Mouse (Mus musculus) CH12.LX (cell line): ENCODE measurements around the gene Actn4. TPM values are rescaled to one million over a fixed set of nuclear protein-coding genes. Genes with fewer than 3 reads are reported as not detected.

Experiments used
- DNase-seq: peaks from one replicate; pipeline ENCODE4 v3.0.0-alpha.2; 2013; ENCODE audit errors: extremely low read depth
- H3K27ac ChIP-seq: 2 replicates; pipeline ENCODE4 v1.5.1; 2012; ENCODE audit warnings: low read depth, mild to moderate bottlenecking, control low read depth, moderate library complexity; ENCODE audit not compliant: insufficient read depth
- H3K27me3 ChIP-seq: replicated peaks from 2 replicates; pipeline ENCODE3; 2012; ENCODE audit warnings: inconsistent platforms
- H3K36me3 ChIP-seq, 2 experiments: replicated peaks in 1 of 2; 2 replicates each; pipeline versions ENCODE3 to v1.6.1; 2012; ENCODE audit warnings: inconsistent platforms in 1 of 2, low read length in 1 of 2, mild to moderate bottlenecking in 1 of 2, mixed read lengths in 1 of 2, moderate library complexity in 1 of 2; ENCODE audit not compliant: control insufficient read depth in 1 of 2, insufficient read depth in 1 of 2
- H3K4me1 ChIP-seq, 2 experiments: 2 replicates each; pipeline ENCODE4 v1.6.1; 2012; ENCODE audit warnings: inconsistent platforms in 1 of 2, moderate library complexity in 1 of 2; ENCODE audit not compliant: insufficient read depth in 2 of 2, control insufficient read depth in 1 of 2
- H3K4me2 ChIP-seq: 2 replicates; pipeline ENCODE4 v1.6.1; 2012; ENCODE audit warnings: low read depth, mild to moderate bottlenecking, control low read depth; ENCODE audit not compliant: poor library complexity, insufficient read depth, severe bottlenecking
- H3K4me3 ChIP-seq, 3 experiments: fragments of 150-350 bp in 1 of 3; sonication (generic) in 1 of 3; replicated peaks in 1 of 3; 2 replicates each; pipeline versions ENCODE3 to v1.5.1; 2011 to 2012; ENCODE audit warnings: low read depth in 2 of 3, low read length in 2 of 3, mild to moderate bottlenecking in 2 of 3, moderate library complexity in 2 of 3, control low read depth in 1 of 3, improper control_type of control experiment in 1 of 3, inconsistent platforms in 1 of 3, mixed read lengths in 1 of 3; ENCODE audit not compliant: poor library complexity in 1 of 3
- H3K79me2 ChIP-seq: replicated peaks from 2 replicates; pipeline ENCODE4 v1.6.1; 2012; ENCODE audit warnings: mild to moderate bottlenecking, moderate library complexity; ENCODE audit not compliant: control insufficient read depth, poor library complexity, insufficient read depth, severe bottlenecking; ENCODE audit errors: extremely low read depth
- H3K9ac ChIP-seq: 2 replicates; pipeline ENCODE4 v1.6.1; 2012; ENCODE audit warnings: low read depth, mild to moderate bottlenecking, control low read depth, moderate library complexity; ENCODE audit not compliant: insufficient read depth
- H3K9me3 ChIP-seq: replicated peaks from 2 replicates; pipeline ENCODE3; 2012; ENCODE audit warnings: low read length, inconsistent platforms, mixed read lengths
- BHLHE40 ChIP-seq: IDR thresholded peaks from 2 replicates; pipeline ENCODE4 v1.6.1; 2011; ENCODE audit warnings: mild to moderate bottlenecking, low read depth, low read length, improper control_type of control experiment
- E2F4 ChIP-seq: IDR thresholded peaks from 2 replicates; pipeline ENCODE4 v1.6.1; 2011; ENCODE audit warnings: low read depth, low read length, improper control_type of control experiment; ENCODE audit not compliant: insufficient replicate concordance
- GABPA ChIP-seq: IDR thresholded peaks from 2 replicates; pipeline ENCODE4 v1.6.1; 2012; ENCODE audit warnings: low read depth, low read length, improper control_type of control experiment, inconsistent platforms; ENCODE audit not compliant: insufficient replicate concordance
- IRF4 ChIP-seq: IDR thresholded peaks from 2 replicates; pipeline ENCODE4 v1.6.1; 2014; ENCODE audit warnings: low read depth, mild to moderate bottlenecking, inconsistent platforms, low read length, improper control_type of control experiment
- JUND ChIP-seq: conservative IDR thresholded peaks from 2 replicates; pipeline ENCODE4 v1.6.1; 2011; ENCODE audit warnings: low read depth, low read length, improper control_type of control experiment
- KAT2A ChIP-seq: IDR thresholded peaks from 2 replicates; pipeline ENCODE4 v1.6.1; 2012; ENCODE audit warnings: low read length, improper control_type of control experiment, inconsistent platforms; ENCODE audit not compliant: insufficient replicate concordance
- MAFK ChIP-seq: IDR thresholded peaks from 2 replicates; pipeline ENCODE4 v1.6.1; 2011; ENCODE audit warnings: low read length, improper control_type of control experiment; ENCODE audit not compliant: insufficient replicate concordance
- MAZ ChIP-seq: IDR thresholded peaks from 2 replicates; pipeline ENCODE4 v1.6.1; 2012; ENCODE audit warnings: low read depth, mild to moderate bottlenecking, inconsistent platforms, low read length, improper control_type of control experiment, moderate library complexity
- MEF2A ChIP-seq: IDR thresholded peaks from 2 replicates; pipeline ENCODE4 v1.6.1; 2014; ENCODE audit warnings: low read depth, mild to moderate bottlenecking, inconsistent platforms, low read length, improper control_type of control experiment, borderline replicate concordance
- MYC ChIP-seq: IDR thresholded peaks from 2 replicates; pipeline ENCODE4 v1.6.1; 2011; ENCODE audit warnings: low read depth, mild to moderate bottlenecking, improper control_type of control experiment, low read length
- NELFE ChIP-seq: IDR thresholded peaks from 2 replicates; pipeline ENCODE4 v1.6.1; 2011; ENCODE audit warnings: low read depth, low read length, improper control_type of control experiment
- NRF1 ChIP-seq: IDR thresholded peaks from 2 replicates; pipeline ENCODE4 v1.6.1; 2014; ENCODE audit warnings: low read depth, mild to moderate bottlenecking, inconsistent platforms, low read length, improper control_type of control experiment, moderate library complexity
- POLR2A ChIP-seq: IDR thresholded peaks from 2 replicates; pipeline ENCODE4 v1.6.1; 2011; ENCODE audit warnings: low read depth, mild to moderate bottlenecking, improper control_type of control experiment, low read length
- RAD21 ChIP-seq: IDR thresholded peaks from 2 replicates; pipeline ENCODE4 v1.6.1; 2011; ENCODE audit warnings: low read depth, mild to moderate bottlenecking, low read length, improper control_type of control experiment, moderate library complexity
- RCOR1 ChIP-seq: conservative IDR thresholded peaks from 2 replicates; pipeline ENCODE4 v1.6.1; 2012; ENCODE audit warnings: low read depth, mild to moderate bottlenecking, inconsistent platforms, low read length, improper control_type of control experiment
- SIN3A ChIP-seq: IDR thresholded peaks from 2 replicates; pipeline ENCODE4 v1.6.1; 2012; ENCODE audit warnings: low read length, improper control_type of control experiment, inconsistent platforms
- TCF12 ChIP-seq: IDR thresholded peaks from 2 replicates; pipeline ENCODE4 v1.6.1; 2014; ENCODE audit warnings: low read depth, mild to moderate bottlenecking, inconsistent platforms, low read length, improper control_type of control experiment
- dilution Hi-C: fragments of 300-500 bp; cut with MboI; formaldehyde crosslinking; loops from 2 replicates; pipeline ENCODE4 v1.14.3; 2020; ENCODE audit warnings: low sequenced_read_pairs; ENCODE audit not compliant: extremely low pct_unique_long_range_greater_than_20kb, extremely low pct_ligation_motif_present
- in situ Hi-C: fragments of 300-500 bp; cut with MboI; formaldehyde crosslinking; loops from 3 replicates; pipeline ENCODE4 v1.14.3; 2019; ENCODE audit warnings: low sequenced_read_pairs, low pct_ligation_motif_present, low pct_unique_long_range_greater_than_20kb, mixed read lengths
- polyA plus RNA-seq: library from polyadenylated mRNA; unstranded; fragments of >175 nt; gene quantifications from 2 replicates; pipeline ENCODE4 v1.2.1, GENCODE M21; 2012; ENCODE audit warnings: low read depth; ENCODE audit not compliant: insufficient read length
- total RNA-seq, 2 experiments: library from RNA; depleted of rRNA; stranded (reverse); fragments of 300-350 nt in 1 of 2; fragments of >200 nt in 1 of 2; gene quantifications; 2 replicates each; pipeline ENCODE4 v1.2.3; 2012 to 2014

The Actn4 gene
- total and polyA plus RNA-seq, 3 experiments = 56.9 to 145 (median 63.4) TPM

DNA sequence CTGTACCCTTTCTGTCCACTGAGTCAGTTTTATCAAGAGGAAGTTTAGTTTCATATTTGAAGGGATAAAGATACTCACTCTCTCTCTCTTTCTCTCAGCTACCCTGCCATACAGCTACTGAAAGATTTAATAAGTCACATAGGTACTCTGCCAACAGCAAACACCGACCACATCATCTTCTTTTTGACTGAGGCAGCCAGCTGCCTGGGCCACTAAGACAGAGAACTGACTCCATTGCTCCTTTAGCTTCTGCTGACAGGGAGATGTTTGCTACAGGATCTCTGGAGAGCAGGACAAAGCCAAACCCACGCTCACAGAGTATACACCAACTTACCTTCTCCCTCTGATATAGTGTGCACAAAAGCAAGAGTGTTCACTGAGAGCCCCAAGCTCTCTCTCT lies 12.8 kb downstream of the Actn4 start:
- H3K4me2 ChIP-seq = no peak overlapping the region
- in situ Hi-C loops = no loop called here
- DNase-seq = no peak
- H3K36me3 ChIP-seq = peaks cover 3 to 54% of the 10 kb centered on the region in 2 experiments
- H3K79me2 ChIP-seq = peaks cover 44% of the 10 kb centered on the region
- no peak overlapping the region for H3K4me3 ChIP-seq
- no peak overlapping the region for H3K9ac ChIP-seq
- no peak overlapping the region for H3K27ac ChIP-seq
- peaks cover 14 to 87% of the 10 kb centered on the region in 2 experiments for H3K4me1 ChIP-seq
- dilution Hi-C loops = no loop called here
- H3K27me3 ChIP-seq = no peaks in the 10 kb centered on the region
- H3K9me3 ChIP-seq = no peaks in the 10 kb centered on the region
- TF ChIP-seq NRF1 = no peak
- TF ChIP-seq GABPA = no peak

DNA sequence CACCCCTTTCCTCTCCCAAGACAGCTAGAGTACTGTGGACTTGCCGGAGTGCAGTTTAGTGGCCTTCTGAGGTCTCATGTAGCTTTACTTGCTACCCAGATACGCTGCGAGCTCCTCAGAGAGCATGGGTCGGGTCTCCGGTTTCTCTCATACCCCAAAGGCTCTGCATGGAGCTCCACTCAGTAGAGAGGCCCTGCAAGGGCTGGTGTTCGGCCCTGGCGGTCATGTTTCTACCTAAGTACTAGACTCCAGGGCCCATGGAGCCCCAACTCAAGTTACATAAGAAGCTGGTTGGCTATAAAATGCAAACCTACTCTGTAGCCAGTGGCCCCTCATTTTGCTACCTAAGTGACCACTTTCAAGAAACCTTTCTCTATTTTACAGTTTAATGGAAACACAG lies 13.4 kb downstream of the Actn4 start:
- H3K27me3 ChIP-seq = no peaks in the 10 kb centered on the region
- H3K4me2 ChIP-seq = no peak overlapping the region
- peaks cover 45% of the 10 kb centered on the region for H3K79me2 ChIP-seq
- H3K4me3 ChIP-seq = no peak overlapping the region
- no peaks in the 10 kb centered on the region for H3K9me3 ChIP-seq
- no peak for DNase-seq
- no peak overlapping the region for H3K9ac ChIP-seq
- peaks cover 14 to 87% of the 10 kb centered on the region in 2 experiments for H3K4me1 ChIP-seq
- no peak overlapping the region for H3K27ac ChIP-seq
- dilution Hi-C loops = no loop called here
- TF ChIP-seq KAT2A (no peak), RAD21 (no peak), IRF4 (no peak), MAZ (no peak), JUND (no peak), TCF12 (no peak), MYC (no peak), E2F4 (no peak), MEF2A (no peak), BHLHE40 (no peak)
- TF ChIP-seq, all 38 proteins: peak for 0
- in situ Hi-C loops = no loop called here
- H3K36me3 ChIP-seq = peaks cover 3 to 52% of the 10 kb centered on the region in 2 experiments

DNA sequence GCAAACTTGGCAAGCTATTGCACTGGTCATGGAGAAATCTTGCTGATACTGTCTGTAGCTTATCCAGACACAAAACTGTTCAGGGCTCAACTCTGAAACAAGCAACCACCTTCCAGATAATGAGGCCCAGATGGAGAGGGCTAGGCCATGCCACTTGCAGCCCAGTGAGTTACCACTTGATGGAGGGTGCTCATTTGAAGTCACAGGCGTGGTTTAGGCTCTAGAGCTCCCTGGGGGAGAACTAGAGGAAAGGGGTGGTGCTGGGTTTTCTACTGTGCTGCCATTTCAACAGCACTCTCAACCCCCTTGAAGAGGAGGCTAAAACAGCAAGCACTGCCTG lies 15.9 kb downstream of the Actn4 start:
- H3K4me1 ChIP-seq = peaks cover 12 to 89% of the 10 kb centered on the region in 2 experiments
- H3K27ac ChIP-seq = no peak overlapping the region
- H3K4me2 ChIP-seq = 0 out of 2 replicates have a peak overlapping the region, but pooled peaks have one; percentile 1
- H3K4me3 ChIP-seq = no peak overlapping the region
- DNase-seq = peak; percentile 53
- in situ Hi-C loops = no loop called here
- no peaks in the 10 kb centered on the region for H3K9me3 ChIP-seq
- no peaks in the 10 kb centered on the region for H3K27me3 ChIP-seq
- TF ChIP-seq SIN3A (no peak), MEF2A (no peak), IRF4 (no peak), MAFK (no peak), RCOR1 (no peak), TCF12 (no peak), E2F4 (no peak), POLR2A (no peak), NELFE (no peak)
- peaks cover 39% of the 10 kb centered on the region for H3K79me2 ChIP-seq
- H3K9ac ChIP-seq = no peak overlapping the region
- peaks cover 3 to 58% of the 10 kb centered on the region in 2 experiments for H3K36me3 ChIP-seq
- dilution Hi-C loops = no loop called here
